Mouse (Mus musculus) effector memory CD4-positive, alpha-beta T cell, adult 5 months (primary cell): Measurements from ENCODE around the gene Gtf3c3. TPM values are rescaled to one million over a fixed set of nuclear protein-coding genes. Genes with fewer than 3 reads are reported as not detected.

Experiments
- polyA plus RNA-seq: library from polyadenylated mRNA; unstranded; fragments of 100-300 nt; shearing (Covaris generic); gene quantifications from one replicate; pipeline ENCODE4 v1.2.1, GENCODE M21; 2017

The Gtf3c3 gene
- polyA plus RNA-seq: 12.6 TPM

DNA sequence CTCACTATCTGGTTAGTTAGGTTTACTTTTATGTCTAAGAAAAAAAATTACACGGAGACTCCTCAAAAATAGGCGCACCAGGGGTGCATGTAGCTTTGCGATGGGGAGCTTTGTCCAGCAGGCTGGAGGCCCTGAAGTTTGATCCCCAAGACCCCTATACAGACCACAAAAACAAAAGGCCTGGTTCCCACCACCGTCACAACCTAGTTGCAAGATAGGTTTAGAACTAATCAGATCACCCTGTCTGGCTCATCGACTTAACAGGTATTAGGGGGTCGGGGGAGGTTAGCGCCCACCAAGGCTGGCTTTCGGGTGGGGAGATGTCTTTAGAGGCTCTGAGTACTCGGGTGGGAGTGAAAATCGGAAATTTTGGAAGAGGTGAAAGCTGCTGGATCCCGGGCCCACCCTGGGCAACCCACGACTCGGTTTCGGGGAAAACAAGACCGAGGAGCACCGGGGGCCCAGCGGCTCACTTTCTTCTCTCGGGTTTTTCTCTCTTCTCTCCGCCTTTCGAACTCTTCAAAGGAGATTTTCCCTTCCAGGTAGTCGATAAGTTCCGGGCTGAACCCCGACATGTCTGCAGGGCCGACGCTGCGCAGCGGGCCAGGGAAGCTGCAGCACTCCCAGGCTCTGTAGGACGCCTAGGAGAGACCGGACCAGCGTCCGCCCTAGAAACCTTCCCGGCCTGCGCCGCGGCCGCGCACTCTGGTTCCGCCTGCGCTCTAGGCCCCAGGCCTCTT, at the start of gene Gtf3c3:
TSS of gene Gtf3c3 (minus strand) at position 632 of the 740 bp plus-strand sequence.

Other genes with a start within 250 kb of the Gtf3c3 start
- gene Hecw2, start 243.8 kb downstream of the Gtf3c3 start, polyA plus RNA-seq: 0.37 TPM
- gene Ccdc150, start 188.3 kb downstream of the Gtf3c3 start, polyA plus RNA-seq: 0.30 TPM
- 40.4 TPM for gene Pgap1, start 118.7 kb upstream of the Gtf3c3 start, polyA plus RNA-seq